Mouse (Mus musculus) kidney, adult 18-20 months (tissue): Measurements from ENCODE around the gene Rasl2-9.
"Not testable (repeated sequence)": the region's sequence is repeated elsewhere in the genome, so short reads cannot be mapped to it uniquely, and the experiment has no call there.

Experiments used
- DNase-seq: peaks from one replicate; pipeline ENCODE4 v3.0.0; 2021

Rasl2-9 gene

DNA sequence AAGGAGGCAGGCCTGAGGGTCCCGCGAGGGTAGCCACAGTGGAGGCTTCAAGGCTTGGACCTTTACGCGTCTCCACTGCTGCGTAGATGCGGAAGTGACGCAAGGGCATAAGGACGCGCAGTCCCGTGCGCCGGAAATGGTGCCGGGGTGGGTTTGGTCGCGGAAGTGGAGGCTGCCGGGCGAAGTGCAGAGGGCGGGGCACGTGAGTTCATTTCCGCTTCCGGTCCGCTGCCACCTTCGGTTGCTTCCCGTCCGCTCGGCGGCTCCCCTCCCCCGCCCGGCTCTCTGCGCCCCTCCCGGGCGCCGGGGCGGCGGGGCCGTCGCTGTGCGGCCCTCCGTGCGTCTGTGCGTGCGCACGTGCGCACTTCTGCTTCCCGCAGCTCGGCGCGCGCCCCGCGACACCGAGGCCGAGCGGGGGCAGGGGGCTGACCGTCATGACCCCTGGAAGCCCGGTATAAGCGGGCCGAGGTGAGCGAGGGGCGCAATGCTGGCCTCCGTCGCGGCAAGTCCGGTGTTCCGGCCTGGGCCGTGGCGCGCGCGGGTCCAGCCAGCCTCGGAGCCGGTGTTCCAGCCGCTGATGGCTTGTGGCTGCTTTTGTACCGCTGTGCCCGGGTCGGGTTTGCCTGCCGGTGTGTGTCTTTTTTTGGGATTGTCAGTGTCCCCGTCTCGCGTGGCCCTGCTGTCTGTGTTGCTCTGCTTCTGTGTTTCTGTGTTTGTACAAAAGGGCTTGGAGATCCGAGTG, 45.6 kb downstream of the Rasl2-9 start, which contains the start of gene Epn1:
Gene Epn1 (plus strand): TSS at position 226 of the 742 bp plus-strand sequence.
- peak; percentile 95 for DNase-seq

DNA sequence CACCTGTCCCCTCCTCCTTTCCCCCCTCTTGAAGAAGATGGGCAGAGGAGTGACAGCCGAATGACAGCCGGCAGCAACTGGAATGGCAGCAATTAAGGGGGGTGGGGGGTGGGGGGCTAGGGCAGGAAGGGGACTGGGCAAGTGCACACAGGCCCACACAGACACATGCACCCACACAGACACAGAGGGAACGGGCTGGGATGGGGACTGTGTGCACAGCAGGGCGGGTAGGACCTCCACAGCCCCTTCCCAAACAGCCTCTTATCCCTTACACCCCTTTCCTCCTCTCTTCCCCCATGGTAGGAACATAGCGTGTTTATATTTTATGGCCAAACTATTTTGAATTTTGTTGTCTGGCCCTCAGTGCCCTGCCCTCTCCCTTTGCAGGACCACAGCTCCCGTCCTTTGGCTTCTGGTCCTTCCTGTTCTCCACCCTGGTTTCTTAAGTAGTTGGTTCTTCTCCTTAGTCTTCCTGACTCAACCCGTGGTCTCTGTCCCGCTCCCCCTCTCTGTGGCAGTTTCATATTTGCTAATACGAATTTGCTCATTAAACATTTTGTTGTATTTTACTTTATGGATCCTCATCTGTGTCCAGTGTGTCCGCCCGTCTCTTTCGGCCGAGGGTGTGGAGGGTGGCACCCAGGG, 46.3 kb downstream of the Rasl2-9 start:
- DNase-seq, result not testable (repeated sequence)

DNA sequence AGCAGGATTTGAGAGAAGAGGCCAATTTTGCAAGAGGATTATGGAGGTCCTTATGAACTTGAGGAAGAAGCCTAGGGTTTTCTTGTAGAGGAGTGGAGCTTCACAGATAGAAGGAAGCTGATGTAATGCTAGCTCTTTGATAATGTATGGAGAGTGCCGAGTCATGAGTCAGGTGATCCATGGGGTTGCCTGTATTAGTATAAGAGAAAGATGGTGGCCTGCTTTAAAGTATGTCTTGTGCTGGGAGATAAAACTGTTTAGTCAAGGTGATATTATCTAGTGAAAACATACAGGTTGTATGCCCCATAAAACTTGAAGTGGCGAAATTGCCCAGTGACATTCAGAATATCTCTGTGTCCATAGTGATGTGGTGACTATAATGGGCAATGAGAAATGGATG, 48.8 kb downstream of the Rasl2-9 start:
- no peak for DNase-seq

- no peak for DNase-seq
Measured at GRCm38 (mm10) chr7:5074984-5075383, 50.8 kb downstream of the Rasl2-9 start.
